Mouse (Mus musculus) midbrain, embryonic 14.5 days (tissue): ENCODE results near the gene Avl9. TPM values are rescaled to one million over a fixed set of nuclear protein-coding genes. Genes with fewer than 3 reads are reported as not detected.

Experiments used
- ATAC-seq: fragments of 200-750 bp; cut with Nextera tagmentation; 2 replicates; pipeline ENCODE4 v1.8.0; 2017; ENCODE audit warnings: moderate number of reproducible peaks, moderate library complexity; ENCODE audit not compliant: low FRiP score, low TSS enrichment
- DNase-seq: peaks from one replicate; pipeline ENCODE4 v3.0.0-alpha.2; 2015
- H3K27ac ChIP-seq: fragments of 300-500 bp; sonication (generic); replicated peaks from 2 replicates; pipeline ENCODE4 v1.5.1; 2014; ENCODE audit warnings: mild to moderate bottlenecking, low read depth, low read length, moderate library complexity
- H3K27me3 ChIP-seq: fragments of 300-500 bp; sonication (generic); 2 replicates; pipeline ENCODE4 v1.6.1; 2014; ENCODE audit warnings: low read length, control low read depth, mixed read lengths; ENCODE audit not compliant: control insufficient read depth, insufficient read depth
- H3K36me3 ChIP-seq: fragments of 300-500 bp; sonication (generic); 2 replicates; pipeline ENCODE4 v1.6.1; 2014; ENCODE audit warnings: low read length, control low read depth; ENCODE audit not compliant: control insufficient read depth, insufficient read depth
- H3K4me1 ChIP-seq: fragments of 300-500 bp; sonication (generic); 2 replicates; pipeline ENCODE4 v1.6.1; 2014; ENCODE audit warnings: mild to moderate bottlenecking, antibody characterized with exemption, low read length, control low read depth; ENCODE audit not compliant: control insufficient read depth, insufficient read depth
- H3K4me2 ChIP-seq: fragments of 300-500 bp; sonication (generic); 2 replicates; pipeline ENCODE4 v1.6.1; 2014; ENCODE audit warnings: mild to moderate bottlenecking, low read length, moderate library complexity
- H3K4me3 ChIP-seq: fragments of 300-500 bp; sonication (generic); replicated peaks from 2 replicates; pipeline ENCODE4 v1.5.1; 2014; ENCODE audit warnings: low read depth, low read length
- H3K9ac ChIP-seq: fragments of 300-500 bp; sonication (generic); replicated peaks from 2 replicates; pipeline ENCODE4 v1.6.1; 2014; ENCODE audit warnings: mild to moderate bottlenecking, low read length, moderate library complexity
- H3K9me3 ChIP-seq: fragments of 300-500 bp; sonication (generic); 2 replicates; pipeline ENCODE4 v1.6.1; 2016; ENCODE audit warnings: low read length, control low read depth, mixed read lengths; ENCODE audit not compliant: control insufficient read depth
- WGBS: fragments of 180-500 bp; shearing (Covaris S2); extraction: QIAGEN DNeasy Blood & Tissue Kit; methylation state at CpG from one replicate; pipeline ENCODE4 v1.1.7; 2014; 5-methylcytosine and 5-hydroxymethylcytosine counted together
- polyA plus RNA-seq: library from polyadenylated mRNA; unstranded; fragments of >200 nt; fragmentation: Nextera tagmentation; extraction: Ambion mirVana; gene quantifications from 2 replicates; pipeline ENCODE4 v1.2.1, GENCODE M21; 2014

The Avl9 gene
- polyA plus RNA-seq, 1 experiment from 2014 or later = 54.6 TPM

GRCm38 (mm10) chr6:56720877-56721276 lies 6.2 kb downstream of the Avl9 start:
- H3K27ac ChIP-seq = no peak overlapping the region
- H3K9ac ChIP-seq = no peak overlapping the region
- ATAC-seq (no peak), DNase-seq (peak; percentile 20)
- H3K4me3 ChIP-seq = no peak overlapping the region
- H3K9me3 ChIP-seq = no peaks in the 10 kb centered on the region
- 59% methylated on average over 3 of the region's 3 CpGs for WGBS
- no peaks in the 10 kb centered on the region for H3K27me3 ChIP-seq
- H3K4me1 ChIP-seq = peaks cover 13% of the 10 kb centered on the region
- H3K4me2 ChIP-seq = no peak overlapping the region
- peaks cover 22% of the 10 kb centered on the region for H3K36me3 ChIP-seq

GRCm38 (mm10) chr6:56732545-56732944 lies 17.8 kb downstream of the Avl9 start:
- ATAC-seq (no peak), DNase-seq (no peak)
- H3K27ac ChIP-seq = no peak overlapping the region
- WGBS = 81% methylated on average over 2 of the region's 2 CpGs
- H3K9me3 ChIP-seq = no peaks in the 10 kb centered on the region
- H3K36me3 ChIP-seq = peaks cover 81% of the 10 kb centered on the region
- no peak overlapping the region for H3K9ac ChIP-seq
- no peaks in the 10 kb centered on the region for H3K27me3 ChIP-seq
- no peak overlapping the region for H3K4me3 ChIP-seq
- H3K4me2 ChIP-seq = no peak overlapping the region
- no peaks in the 10 kb centered on the region for H3K4me1 ChIP-seq

- ATAC-seq (no peak), DNase-seq (peak; percentile 76)
- Histone ChIP-seq H3K4me2 (no peak overlapping the region), H3K4me3 (no peak overlapping the region), H3K4me1 (no peaks in the 10 kb centered on the region), H3K9me3 (no peaks in the 10 kb centered on the region), H3K9ac (no peak overlapping the region), H3K27me3 (no peaks in the 10 kb centered on the region), H3K27ac (0 out of 2 replicates have a peak overlapping the region, but pooled peaks have one; percentile 13), H3K36me3 (peaks cover 39% of the 10 kb centered on the region)
- 57% methylated on average over 5 of the region's 5 CpGs for WGBS
These were observed 31.3 kb downstream of the Avl9 start for GRCm38 (mm10) chr6:56745950-56746543.

GRCm38 (mm10) chr6:56753719-56754118 lies 39.0 kb downstream of the Avl9 start:
- H3K27me3 ChIP-seq = no peaks in the 10 kb centered on the region
- H3K4me3 ChIP-seq = no peak overlapping the region
- no peak for ATAC-seq
- no peak overlapping the region for H3K4me2 ChIP-seq
- H3K9ac ChIP-seq = no peak overlapping the region
- WGBS = 96% methylated on average over 3 of the region's 3 CpGs
- DNase-seq = no peak
- H3K4me1 ChIP-seq = no peaks in the 10 kb centered on the region
- no peak overlapping the region for H3K27ac ChIP-seq
- no peaks in the 10 kb centered on the region for H3K9me3 ChIP-seq
- peaks cover 63% of the 10 kb centered on the region for H3K36me3 ChIP-seq

- H3K9me3 ChIP-seq = no peaks in the 10 kb centered on the region
- no peaks in the 10 kb centered on the region for H3K27me3 ChIP-seq
- H3K36me3 ChIP-seq = peaks cover 80% of the 10 kb centered on the region
- ATAC-seq (no peak), DNase-seq (no peak)
- WGBS = 98% methylated on average over 1 of the region's 1 CpGs
- no peaks in the 10 kb centered on the region for H3K4me1 ChIP-seq
- H3K27ac ChIP-seq = no peak overlapping the region
- H3K9ac ChIP-seq = no peak overlapping the region
- no peak overlapping the region for H3K4me2 ChIP-seq
- H3K4me3 ChIP-seq = no peak overlapping the region
These were observed 41.4 kb downstream of the Avl9 start for GRCm38 (mm10) chr6:56756117-56756516.

- Histone ChIP-seq H3K4me1 (no peaks in the 10 kb centered on the region), H3K9me3 (no peaks in the 10 kb centered on the region), H3K27ac (no peak overlapping the region), H3K4me3 (no peak overlapping the region), H3K27me3 (no peaks in the 10 kb centered on the region), H3K9ac (no peak overlapping the region), H3K4me2 (no peak overlapping the region), H3K36me3 (peaks cover 81% of the 10 kb centered on the region)
- no peak for ATAC-seq
- 90% methylated on average over 1 of the region's 1 CpGs for WGBS
- DNase-seq = no peak
These were observed 44.6 kb downstream of the Avl9 start for GRCm38 (mm10) chr6:56759324-56759723.

- Histone ChIP-seq H3K4me3 (no peak overlapping the region), H3K36me3 (peaks cover 30% of the 10 kb centered on the region), H3K4me2 (no peak overlapping the region), H3K27me3 (no peaks in the 10 kb centered on the region), H3K4me1 (no peaks in the 10 kb centered on the region), H3K27ac (no peak overlapping the region), H3K9me3 (no peaks in the 10 kb centered on the region), H3K9ac (no peak overlapping the region)
- WGBS = 74% methylated on average over 3 of the region's 3 CpGs
- DNase-seq (no peak), ATAC-seq (no peak)
These were observed 50.6 kb downstream of the Avl9 start for GRCm38 (mm10) chr6:56765265-56765664.

- Histone ChIP-seq H3K4me1 (no peaks in the 10 kb centered on the region), H3K4me2 (no peak overlapping the region), H3K9ac (no peak overlapping the region), H3K27ac (no peak overlapping the region), H3K9me3 (no peaks in the 10 kb centered on the region), H3K27me3 (no peaks in the 10 kb centered on the region), H3K36me3 (peaks cover 27% of the 10 kb centered on the region), H3K4me3 (no peak overlapping the region)
- DNase-seq (no peak), ATAC-seq (no peak)
- WGBS = 94% methylated on average over 4 of the region's 4 CpGs
These were observed 51.0 kb downstream of the Avl9 start for GRCm38 (mm10) chr6:56765696-56766095.

- Histone ChIP-seq H3K4me2 (no peak overlapping the region), H3K27me3 (no peaks in the 10 kb centered on the region), H3K4me3 (no peak overlapping the region), H3K27ac (no peak overlapping the region), H3K36me3 (peaks cover 42% of the 10 kb centered on the region), H3K9ac (no peak overlapping the region), H3K4me1 (no peaks in the 10 kb centered on the region), H3K9me3 (no peaks in the 10 kb centered on the region)
- ATAC-seq = no peak
- WGBS = 87% methylated on average over 3 of the region's 3 CpGs
- peak; percentile 20 for DNase-seq
These were observed 61.1 kb downstream of the Avl9 start for GRCm38 (mm10) chr6:56775816-56776215.
